Mouse (Mus musculus) liver, embryonic 12.5 days (tissue): ENCODE measurements around the gene Rxfp3. TPM values are rescaled to one million over a fixed set of nuclear protein-coding genes. Genes with fewer than 3 reads are reported as not detected.

Experiments used
- polyA plus RNA-seq: library from polyadenylated mRNA; unstranded; fragments of >200 nt; fragmentation: Nextera tagmentation; extraction: Ambion mirVana; gene quantifications from 2 replicates; pipeline ENCODE4 v1.2.1, GENCODE M21; 2016

Rxfp3 gene
- polyA plus RNA-seq, 1 experiment from 2014 or later: 0.21 TPM

Other genes with a start within 250 kb of the Rxfp3 start
- gene C1qtnf3, start 85.7 kb downstream of the Rxfp3 start, polyA plus RNA-seq: 0.12 and 0.19 TPM in 2 replicates
- gene Amacr, start 56.2 kb downstream of the Rxfp3 start, polyA plus RNA-seq: 10.7 and 13.7 TPM in 2 replicates
- 0.04 TPM in 1 of 2 replicates, not detected in the other for gene Slc45a2, start 37.3 kb downstream of the Rxfp3 start, polyA plus RNA-seq
- 0.85 and 0.87 TPM in 2 replicates for gene Adamts12, start 26.8 kb upstream of the Rxfp3 start, polyA plus RNA-seq